Mouse (Mus musculus): ENCODE data around the gene Prpf31. TPM values are rescaled to one million over a fixed set of nuclear protein-coding genes. Genes with fewer than 3 reads are reported as not detected.
A peak's percentile ranks its signal among the peaks of the same experiment; 100 is the strongest.

Prpf31 gene
- polyA plus RNA-seq, 1 experiment from 2014 or later: 36.9 TPM

- WGBS (ENCODE audit: insufficient replicate concordance): 9% methylated on average over 3 of the region's 3 CpGs
- ATAC-seq (ENCODE audit: low read depth): no peak
- Histone ChIP-seq H3K36me3 (ENCODE audit: control insufficient read depth, insufficient read depth) (no peaks in the 10 kb centered on the region), H3K4me2 (ENCODE audit: low read depth, low read length) (peak overlapping the region; percentile 99), H3K9ac (ENCODE audit: low read depth, low read length) (peak overlapping the region; percentile 85), H3K27me3 (ENCODE audit: control insufficient read depth, insufficient read depth, low read depth, low read length) (no peaks in the 10 kb centered on the region), H3K4me1 (ENCODE audit: control insufficient read depth, low read depth, low read length) (peaks cover 25% of the 10 kb centered on the region), H3K9me3 (replicated peaks; ENCODE audit: control insufficient read depth, low read length) (no peaks in the 10 kb centered on the region), H3K4me3 (ENCODE audit: low read depth, low read length) (peak overlapping the region; percentile 80), H3K27ac (ENCODE audit: low read length) (no peak overlapping the region; the same call in 1 of the 2 replicates)
Observed at GRCm38 (mm10) chr7:3691919-3692318, 62.1 kb downstream of the Prpf31 start.

Small RNA genes within 50 kb of the gene (microRNA-seq; reads per million reads assigned to microRNA genes)
- gene Gm25100 (not detected), gene Mir3572 (1.7 reads per million)

Other genes with a start within 250 kb of the Prpf31 start
- gene Cacng8, start 239.3 kb upstream of the Prpf31 start, polyA plus RNA-seq (2015; fragmentation: Nextera tagmentation; extraction: Ambion mirVana): not detected in 2 replicates
- gene Cacng6, start 205.8 kb upstream of the Prpf31 start, polyA plus RNA-seq (2015; fragmentation: Nextera tagmentation; extraction: Ambion mirVana): 0.41 and 0.58 TPM in 2 replicates
- gene Tarm1, start 127.4 kb upstream of the Prpf31 start, polyA plus RNA-seq (2015; fragmentation: Nextera tagmentation; extraction: Ambion mirVana): 0.14 and 0.21 TPM in 2 replicates
- gene Oscar, start 13.8 kb upstream of the Prpf31 start, polyA plus RNA-seq (2015; fragmentation: Nextera tagmentation; extraction: Ambion mirVana): 0.18 TPM in 1 of 2 replicates, not detected in the other
- gene Ndufa3, start 12.6 kb upstream of the Prpf31 start, polyA plus RNA-seq (2015; fragmentation: Nextera tagmentation; extraction: Ambion mirVana): 249 and 272 TPM in 2 replicates
- 8.1 and 9.0 TPM in 2 replicates for gene Tfpt, start 56 bp upstream of the Prpf31 start, polyA plus RNA-seq (2015; fragmentation: Nextera tagmentation; extraction: Ambion mirVana)
- 18.3 and 22.3 TPM in 2 replicates for gene Cnot3, start 15.3 kb downstream of the Prpf31 start, polyA plus RNA-seq (2015; fragmentation: Nextera tagmentation; extraction: Ambion mirVana)
- gene Leng1, start 35.9 kb downstream of the Prpf31 start, polyA plus RNA-seq (2015; fragmentation: Nextera tagmentation; extraction: Ambion mirVana): 5.7 and 6.0 TPM in 2 replicates
- 4.5 and 4.6 TPM in 2 replicates for gene Tmc4, start 47.6 kb downstream of the Prpf31 start, polyA plus RNA-seq (2015; fragmentation: Nextera tagmentation; extraction: Ambion mirVana)
- gene Tsen34, start 62.9 kb downstream of the Prpf31 start, polyA plus RNA-seq (2015; fragmentation: Nextera tagmentation; extraction: Ambion mirVana): 41.1 and 41.9 TPM in 2 replicates
- 19.0 and 22.0 TPM in 2 replicates for gene Mboat7, start 63.5 kb downstream of the Prpf31 start, polyA plus RNA-seq (2015; fragmentation: Nextera tagmentation; extraction: Ambion mirVana)
- gene Rps9, start 74.0 kb downstream of the Prpf31 start, polyA plus RNA-seq (2015; fragmentation: Nextera tagmentation; extraction: Ambion mirVana): 666 and 772 TPM in 2 replicates
- gene Pirb, start 90.4 kb downstream of the Prpf31 start, polyA plus RNA-seq (2015; fragmentation: Nextera tagmentation; extraction: Ambion mirVana): 6.0 and 7.4 TPM in 2 replicates
- 0.14 and 0.18 TPM in 2 replicates for gene Gm15448, start 195.7 kb downstream of the Prpf31 start, polyA plus RNA-seq (2015; fragmentation: Nextera tagmentation; extraction: Ambion mirVana)
- gene Pira2, start 215.1 kb downstream of the Prpf31 start, polyA plus RNA-seq (2015; fragmentation: Nextera tagmentation; extraction: Ambion mirVana): 2.1 and 2.3 TPM in 2 replicates

Data from liver, embryonic 16.5 days (tissue).